In genomic region chr1:80637214-80637705, GRCm38 (mm10) we compare ENCODE assay signal across 9 mouse cellular contexts.
A peak's percentile ranks its signal among the peaks of the same experiment; 100 is the strongest.
DNase-seq lines count a peak whose midpoint lies in the region; ATAC-seq and TF ChIP-seq lines count a peak whose summit lies in the region.
"Had no signal": no experiment of that assay in that cellular context is flagged by ENCODE, and none has a peak within 500 bp of the region (broad histone marks: within the 10 kb centered on the region; RNA-seq: fewer than 3 reads in every experiment).

No protein-coding gene starts in this region.

- H3K36me3 ChIP-seq in midbrain, postnatal 0 days (ENCODE audit: insufficient read depth, low read length), result no peaks in the 10 kb centered on the region
- no peaks in the 10 kb centered on the region for H3K36me3 ChIP-seq in midbrain, embryonic 10.5 days
- H3K36me3 ChIP-seq in midbrain, embryonic 15.5 days (replicated peaks), result no peaks in the 10 kb centered on the region
- H3K36me3 ChIP-seq: liver, embryonic 13.5 days had no signal

- peak; percentile 66 for DNase-seq in midbrain, postnatal 0 days (ENCODE audit: low spot score)
- no peak for DNase-seq in midbrain, embryonic 10.5 days (ENCODE audit: low spot score)
- peak; percentile 9 to 19 for DNase-seq in cerebellum, adult 18-20 months
- DNase-seq in heart, adult 8-10 months (ENCODE audit: low spot score), result peak; percentile 32
- peak; percentile 88 for DNase-seq in layer of hippocampus, adult 9-11 months
- no peak for DNase-seq in adrenal gland, adult 18-20 months (ENCODE audit: low spot score in 2 of 2)
- DNase-seq: liver, embryonic 13.5 days had no signal

- H3K4me3 ChIP-seq in midbrain, postnatal 0 days (ENCODE audit: low read depth, low read length), result no peak overlapping the region
- no peak overlapping the region for H3K4me3 ChIP-seq in midbrain, embryonic 10.5 days
- no peak overlapping the region for H3K4me3 ChIP-seq in midbrain, embryonic 15.5 days
- H3K4me3 ChIP-seq: liver, embryonic 13.5 days had no signal

- no peaks in the 10 kb centered on the region for H3K9me3 ChIP-seq in midbrain, postnatal 0 days (ENCODE audit: low read length)
- H3K9me3 ChIP-seq in midbrain, embryonic 10.5 days (replicated peaks), result no peaks in the 10 kb centered on the region
- no peaks in the 10 kb centered on the region for H3K9me3 ChIP-seq in midbrain, embryonic 15.5 days
- H3K9me3 ChIP-seq: liver, embryonic 13.5 days had no signal

- H3K4me1 ChIP-seq in midbrain, postnatal 0 days (ENCODE audit: insufficient read depth, low read length), result no peaks in the 10 kb centered on the region
- H3K4me1 ChIP-seq in midbrain, embryonic 10.5 days, result no peaks in the 10 kb centered on the region
- no peaks in the 10 kb centered on the region for H3K4me1 ChIP-seq in midbrain, embryonic 15.5 days

- no peaks in the 10 kb centered on the region for H3K27me3 ChIP-seq in midbrain, postnatal 0 days (ENCODE audit: insufficient read depth, low read length)
- no peaks in the 10 kb centered on the region for H3K27me3 ChIP-seq in midbrain, embryonic 10.5 days (ENCODE audit: low read depth, poor library complexity, severe bottlenecking)
- H3K27me3 ChIP-seq in midbrain, embryonic 15.5 days (replicated peaks), result no peaks in the 10 kb centered on the region
- H3K27me3 ChIP-seq: liver, embryonic 13.5 days had no signal

- no peak for ATAC-seq in midbrain, postnatal 0 days (ENCODE audit: low FRiP score)
- peak; percentile 49 for ATAC-seq in monocyte, adult 5-6 weeks (replicated peaks; ENCODE audit: insufficient number of reproducible peaks, low FRiP score, low TSS enrichment, poor library complexity, severe bottlenecking)
- no peak for ATAC-seq in midbrain, embryonic 15.5 days (replicated peaks)

- no peak overlapping the region for H3K9ac ChIP-seq in midbrain, postnatal 0 days (replicated peaks; ENCODE audit: low read length, poor library complexity, severe bottlenecking)
- no peak overlapping the region for H3K9ac ChIP-seq in midbrain, embryonic 15.5 days
- H3K9ac ChIP-seq: liver, embryonic 13.5 days had no signal

- TF ChIP-seq CTCF in midbrain, postnatal 0 days (IDR thresholded peaks at IDR 0.05), result no peak

- no peak overlapping the region for H3K27ac ChIP-seq in midbrain, postnatal 0 days (ENCODE audit: low read depth, low read length)
- H3K27ac ChIP-seq in midbrain, embryonic 10.5 days (replicated peaks), result no peak overlapping the region
- H3K27ac ChIP-seq in midbrain, embryonic 15.5 days, result no peak overlapping the region
- H3K27ac ChIP-seq: liver, embryonic 13.5 days had no signal

- H3K4me2 ChIP-seq in midbrain, postnatal 0 days (ENCODE audit: low read depth, low read length, poor library complexity, severe bottlenecking), result no peak overlapping the region
- no peak overlapping the region for H3K4me2 ChIP-seq in midbrain, embryonic 15.5 days
- H3K4me2 ChIP-seq: liver, embryonic 13.5 days had no signal

- WGBS in midbrain, postnatal 0 days, result 67% methylated on average over 4 of the region's 4 CpGs
- WGBS in midbrain, embryonic 10.5 days, result 87% methylated on average over 4 of the region's 4 CpGs
- 83% methylated on average over 4 of the region's 4 CpGs for WGBS in midbrain, embryonic 15.5 days

Comparison
In these comparisons a context has a peak if more than half of its experiments do, and no peak if none do; other contexts are left out.
1. DNase-seq: peak in midbrain, postnatal 0 days (single experiment), cerebellum, adult 18-20 months (2 of 2), heart, adult 8-10 months (single experiment) and layer of hippocampus, adult 9-11 months (single experiment); none in midbrain, embryonic 10.5 days (single experiment) and adrenal gland, adult 18-20 months (0 of 2).